In genomic region chr6:91741046-91741445, GRCm38 (mm10) we compare ENCODE assay signal across 8 mouse cellular contexts. TPM values are rescaled to one million over a fixed set of nuclear protein-coding genes. Genes with fewer than 3 reads are reported as not detected.
DNase-seq lines count a peak whose midpoint lies in the region; ATAC-seq lines count a peak whose summit lies in the region.

No protein-coding gene starts in this region.

- H3K4me1 ChIP-seq in kidney, embryonic 16.5 days (ENCODE audit: insufficient read depth, low read length): peaks cover 23% of the 10 kb centered on the region
- H3K4me1 ChIP-seq in embryonic facial prominence, embryonic 13.5 days: peaks cover 20% of the 10 kb centered on the region
- peaks cover 41% of the 10 kb centered on the region for H3K4me1 ChIP-seq in hindbrain, embryonic 10.5 days (replicated peaks)
- H3K4me1 ChIP-seq in limb, embryonic 10.5 days: peaks cover 6% of the 10 kb centered on the region
- H3K4me1 ChIP-seq in midbrain, embryonic 14.5 days (ENCODE audit: control insufficient read depth, insufficient read depth, low read length): no peaks in the 10 kb centered on the region

- H3K27ac ChIP-seq in kidney, embryonic 16.5 days (ENCODE audit: low read length): no peak overlapping the region
- no peak overlapping the region for H3K27ac ChIP-seq in embryonic facial prominence, embryonic 13.5 days
- 0 out of 2 replicates have a peak overlapping the region, but pooled peaks have one; percentile 8 for H3K27ac ChIP-seq in hindbrain, embryonic 10.5 days
- no peak overlapping the region for H3K27ac ChIP-seq in limb, embryonic 10.5 days
- no peak overlapping the region for H3K27ac ChIP-seq in midbrain, embryonic 14.5 days (replicated peaks; ENCODE audit: low read depth, low read length)

- H3K4me2 ChIP-seq in kidney, embryonic 16.5 days (replicated peaks; ENCODE audit: low read depth, low read length): no peak overlapping the region
- H3K4me2 ChIP-seq in embryonic facial prominence, embryonic 13.5 days: no peak overlapping the region
- H3K4me2 ChIP-seq in midbrain, embryonic 14.5 days (ENCODE audit: low read length): no peak overlapping the region

- H3K9me3 ChIP-seq in kidney, embryonic 16.5 days (ENCODE audit: low read length): no peaks in the 10 kb centered on the region
- no peaks in the 10 kb centered on the region for H3K9me3 ChIP-seq in embryonic facial prominence, embryonic 13.5 days
- H3K9me3 ChIP-seq in hindbrain, embryonic 10.5 days: no peaks in the 10 kb centered on the region
- H3K9me3 ChIP-seq in limb, embryonic 10.5 days (replicated peaks): no peaks in the 10 kb centered on the region
- no peaks in the 10 kb centered on the region for H3K9me3 ChIP-seq in midbrain, embryonic 14.5 days (ENCODE audit: control insufficient read depth, low read length)

- no peaks in the 10 kb centered on the region for H3K27me3 ChIP-seq in kidney, embryonic 16.5 days (ENCODE audit: insufficient read depth, low read length)
- no peaks in the 10 kb centered on the region for H3K27me3 ChIP-seq in embryonic facial prominence, embryonic 13.5 days
- no peaks in the 10 kb centered on the region for H3K27me3 ChIP-seq in hindbrain, embryonic 10.5 days (ENCODE audit: insufficient read depth, poor library complexity, severe bottlenecking)
- H3K27me3 ChIP-seq in limb, embryonic 10.5 days (ENCODE audit: low read depth, poor library complexity, severe bottlenecking): no peaks in the 10 kb centered on the region
- no peaks in the 10 kb centered on the region for H3K27me3 ChIP-seq in midbrain, embryonic 14.5 days (ENCODE audit: control insufficient read depth, insufficient read depth, low read length)

- H3K4me3 ChIP-seq in kidney, embryonic 16.5 days (ENCODE audit: low read length): no peak overlapping the region
- H3K4me3 ChIP-seq in embryonic facial prominence, embryonic 13.5 days: no peak overlapping the region
- no peak overlapping the region for H3K4me3 ChIP-seq in hindbrain, embryonic 10.5 days
- H3K4me3 ChIP-seq in limb, embryonic 10.5 days: no peak overlapping the region
- no peak overlapping the region for H3K4me3 ChIP-seq in midbrain, embryonic 14.5 days (replicated peaks; ENCODE audit: low read depth, low read length)

- no peak overlapping the region for H3K9ac ChIP-seq in kidney, embryonic 16.5 days (replicated peaks; ENCODE audit: low read length)
- H3K9ac ChIP-seq in embryonic facial prominence, embryonic 13.5 days: no peak overlapping the region
- no peak overlapping the region for H3K9ac ChIP-seq in midbrain, embryonic 14.5 days (replicated peaks; ENCODE audit: low read length)

- peaks cover 75% of the 10 kb centered on the region for H3K36me3 ChIP-seq in kidney, embryonic 16.5 days (ENCODE audit: insufficient read depth, low read length)
- H3K36me3 ChIP-seq in embryonic facial prominence, embryonic 13.5 days: peaks cover 87% of the 10 kb centered on the region
- peaks cover 94% of the 10 kb centered on the region for H3K36me3 ChIP-seq in hindbrain, embryonic 10.5 days
- H3K36me3 ChIP-seq in limb, embryonic 10.5 days: peaks cover 92% of the 10 kb centered on the region
- H3K36me3 ChIP-seq in midbrain, embryonic 14.5 days (ENCODE audit: control insufficient read depth, insufficient read depth, low read length): peaks cover 93% of the 10 kb centered on the region

- whole genome bisulfite sequencing in kidney, embryonic 16.5 days: 66% methylated on average over 11 of the region's 11 CpGs
- WGBS in embryonic facial prominence, embryonic 13.5 days: 64% methylated on average over 11 of the region's 11 CpGs
- WGBS in hindbrain, embryonic 10.5 days: 73% methylated on average over 11 of the region's 11 CpGs
- WGBS in limb, embryonic 10.5 days: 76% methylated on average over 11 of the region's 11 CpGs
- WGBS in midbrain, embryonic 14.5 days: 69% methylated on average over 11 of the region's 11 CpGs

- peak; percentile 52 for DNase-seq in kidney, adult 11 months
- peak; percentile 56 for DNase-seq in adrenal gland, postnatal 25 days
- DNase-seq in hindbrain, embryonic 10.5 days (ENCODE audit: low spot score): peak; percentile 66
- DNase-seq in limb, embryonic 10.5 days (ENCODE audit: low spot score): peak; percentile 81
- DNase-seq in midbrain, embryonic 14.5 days: peak; percentile 84
- peak; percentile 41 to 83 for DNase-seq in spleen, postnatal 4 days (ENCODE audit: low spot score in 2 of 2)

- ATAC-seq in kidney, embryonic 16.5 days (ENCODE audit: low FRiP score, low TSS enrichment): no peak; the same call in 1 of the 2 replicates
- ATAC-seq in embryonic facial prominence, embryonic 13.5 days (ENCODE audit: insufficient number of reproducible peaks, insufficient read depth, low FRiP score, low TSS enrichment, low read depth): 0 out of 2 replicates have a peak, but pooled peaks have one; percentile 50
- ATAC-seq in midbrain, embryonic 14.5 days (ENCODE audit: low FRiP score, low TSS enrichment): peak; percentile 57; the same call in 1 of the 2 replicates

RNA-seq across cellular contexts. Expression of gene Slc6a6, which starts 57.2 kb away (rescaled TPM):
- polyA plus RNA-seq in kidney, embryonic 16.5 days (2015; fragmentation: Nextera tagmentation; extraction: Ambion mirVana): 82.9 and 96.3 TPM in 2 replicates
- 598 and 906 TPM in 2 replicates for total RNA-seq in adrenal gland, postnatal 25 days (2021)
- 71.4 and 72.2 TPM in 2 replicates for polyA plus RNA-seq in embryonic facial prominence, embryonic 13.5 days (2015; fragmentation: Nextera tagmentation; extraction: Ambion mirVana)
- polyA plus RNA-seq in hindbrain, embryonic 10.5 days (2016; fragmentation: Nextera tagmentation; extraction: Ambion mirVana): 58.9 and 60.0 TPM in 2 replicates
- polyA plus RNA-seq in limb, embryonic 10.5 days (2016; fragmentation: Nextera tagmentation; extraction: Ambion mirVana): 45.0 and 49.7 TPM in 2 replicates
- 94.1 and 94.3 TPM in 2 replicates for polyA plus RNA-seq in midbrain, embryonic 14.5 days (2014; fragmentation: Nextera tagmentation; extraction: Ambion mirVana)
